Mouse (Mus musculus): ENCODE measurements around the gene Sipa1l3. TPM values are rescaled to one million over a fixed set of nuclear protein-coding genes. Genes with fewer than 3 reads are reported as not detected.

Sipa1l3 gene
- total and polyA plus RNA-seq, 3 experiments: 8.9 to 10.7 (median 9.1) TPM

- H3K36me3 ChIP-seq (ENCODE audit: control insufficient read depth, insufficient read depth, low read length): no peaks in the 10 kb centered on the region
- H3K9ac ChIP-seq (ENCODE audit: low read depth, low read length): no peak overlapping the region
- no peak overlapping the region for H3K27ac ChIP-seq
- 86% methylated on average over 7 of the region's 7 CpGs for WGBS
- DNase-seq: no peak
- intact Hi-C loops (cut with DNase I): no loop called here
- H3K79me2 ChIP-seq (replicated peaks; ENCODE audit: control insufficient read depth, insufficient read depth, low read length): no peaks in the 10 kb centered on the region
- H3K27me3 ChIP-seq (ENCODE audit: control insufficient read depth, insufficient read depth, low read length): no peaks in the 10 kb centered on the region
- no peak for TF ChIP-seq POLR2A (IDR thresholded peaks at IDR 0.05; ENCODE audit: insufficient read depth, low read depth, low read length)
- TF ChIP-seq CTCF (IDR thresholded peaks at IDR 0.05): no peak
- no peak for TF ChIP-seq EP300 (IDR thresholded peaks at IDR 0.05; ENCODE audit: insufficient read depth, low read depth, low read length)
- H3K4me3 ChIP-seq: no peak overlapping the region
- no peaks in the 10 kb centered on the region for H3K4me1 ChIP-seq (ENCODE audit: control insufficient read depth, insufficient read depth, low read length)
Measured at GRCm38 (mm10) chr7:29287481-29287880, 231.0 kb downstream of the Sipa1l3 start.

- DNase-seq: no peak
- Histone ChIP-seq H3K79me2 (replicated peaks; ENCODE audit: control insufficient read depth, insufficient read depth, low read length) (no peaks in the 10 kb centered on the region), H3K9ac (ENCODE audit: low read depth, low read length) (no peak overlapping the region), H3K36me3 (ENCODE audit: control insufficient read depth, insufficient read depth, low read length) (no peaks in the 10 kb centered on the region), H3K4me3 (no peak overlapping the region), H3K27ac (no peak overlapping the region), H3K4me1 (ENCODE audit: control insufficient read depth, insufficient read depth, low read length) (peaks cover 4% of the 10 kb centered on the region), H3K27me3 (ENCODE audit: control insufficient read depth, insufficient read depth, low read length) (no peaks in the 10 kb centered on the region)
- WGBS: 89% methylated on average over 6 of the region's 6 CpGs
- intact Hi-C loops (cut with DNase I): loop anchor here (5.0 kb wide), 1 partner anchor 37 kb away; the partner anchor contains the start of gene 2200002D01Rik
- no peak for TF ChIP-seq CTCF (IDR thresholded peaks at IDR 0.05)
- no peak for TF ChIP-seq EP300 (IDR thresholded peaks at IDR 0.05; ENCODE audit: insufficient read depth, low read depth, low read length)
- TF ChIP-seq POLR2A (IDR thresholded peaks at IDR 0.05; ENCODE audit: insufficient read depth, low read depth, low read length): no peak
Measured at GRCm38 (mm10) chr7:29284523-29284922, 233.9 kb downstream of the Sipa1l3 start.

GRCm38 (mm10) chr7:29283876-29284275 is 234.6 kb downstream of the Sipa1l3 start:
- Histone ChIP-seq H3K4me3 (no peak overlapping the region), H3K27ac (no peak overlapping the region), H3K4me1 (ENCODE audit: control insufficient read depth, insufficient read depth, low read length) (peaks cover 4% of the 10 kb centered on the region), H3K27me3 (ENCODE audit: control insufficient read depth, insufficient read depth, low read length) (no peaks in the 10 kb centered on the region), H3K9ac (ENCODE audit: low read depth, low read length) (no peak overlapping the region), H3K36me3 (ENCODE audit: control insufficient read depth, insufficient read depth, low read length) (no peaks in the 10 kb centered on the region), H3K79me2 (replicated peaks; ENCODE audit: control insufficient read depth, insufficient read depth, low read length) (no peaks in the 10 kb centered on the region)
- TF ChIP-seq EP300 (IDR thresholded peaks at IDR 0.05; ENCODE audit: insufficient read depth, low read depth, low read length) (no peak), CTCF (IDR thresholded peaks at IDR 0.05) (no peak), POLR2A (IDR thresholded peaks at IDR 0.05; ENCODE audit: insufficient read depth, low read depth, low read length) (no peak)
- intact Hi-C loops (cut with DNase I): loop anchor here (5.0 kb wide), 1 partner anchor 37 kb away; the partner anchor contains the start of gene 2200002D01Rik
- no peak for DNase-seq
- 73% methylated on average over 4 of the region's 4 CpGs for WGBS

- peaks cover 4% of the 10 kb centered on the region for H3K4me1 ChIP-seq (ENCODE audit: control insufficient read depth, insufficient read depth, low read length)
- DNase-seq: no peak
- no peaks in the 10 kb centered on the region for H3K36me3 ChIP-seq (ENCODE audit: control insufficient read depth, insufficient read depth, low read length)
- H3K4me3 ChIP-seq: peak overlapping the region; percentile 77
- intact Hi-C loops (cut with DNase I): loop anchor here (5.0 kb wide), 1 partner anchor 35 kb away; the partner anchor contains the start of gene 2200002D01Rik
- H3K79me2 ChIP-seq (replicated peaks; ENCODE audit: control insufficient read depth, insufficient read depth, low read length): no peaks in the 10 kb centered on the region
- TF ChIP-seq POLR2A (IDR thresholded peaks at IDR 0.05; ENCODE audit: insufficient read depth, low read depth, low read length) (no peak), EP300 (IDR thresholded peaks at IDR 0.05; ENCODE audit: insufficient read depth, low read depth, low read length) (no peak), CTCF (IDR thresholded peaks at IDR 0.05) (no peak)
- peak overlapping the region; percentile 85 for H3K9ac ChIP-seq (ENCODE audit: low read depth, low read length)
- WGBS: 17% methylated on average over 21 of the region's 21 CpGs
- no peaks in the 10 kb centered on the region for H3K27me3 ChIP-seq (ENCODE audit: control insufficient read depth, insufficient read depth, low read length)
- peak overlapping the region; percentile 70; the same call in 1 of the 2 replicates for H3K27ac ChIP-seq
Measured at GRCm38 (mm10) chr7:29282074-29282554, 236.3 kb downstream of the Sipa1l3 start.

- WGBS: 1% methylated on average over 80 of the region's 80 CpGs
- DNase-seq: peak; percentile 68 to 70
- intact Hi-C loops (cut with DNase I): loop anchor here (5.0 kb wide), 1 partner anchor 34 kb away; the partner anchor contains the start of gene 2200002D01Rik
- H3K79me2 ChIP-seq (replicated peaks; ENCODE audit: control insufficient read depth, insufficient read depth, low read length): no peaks in the 10 kb centered on the region
- H3K36me3 ChIP-seq (ENCODE audit: control insufficient read depth, insufficient read depth, low read length): no peaks in the 10 kb centered on the region
- no peaks in the 10 kb centered on the region for H3K27me3 ChIP-seq (ENCODE audit: control insufficient read depth, insufficient read depth, low read length)
- peak within 1 kb of the TSS; percentile 85 for H3K9ac ChIP-seq (ENCODE audit: low read depth, low read length)
- peak within 1 kb of the TSS; percentile 70 for H3K27ac ChIP-seq
- H3K4me3 ChIP-seq: peak within 1 kb of the TSS; percentile 77
- peaks cover 7% of the 10 kb centered on the region for H3K4me1 ChIP-seq (ENCODE audit: control insufficient read depth, insufficient read depth, low read length)
- TF ChIP-seq CTCF (IDR thresholded peaks at IDR 0.05) (peak; percentile 53), EP300 (IDR thresholded peaks at IDR 0.05; ENCODE audit: insufficient read depth, low read depth, low read length) (no peak)
Measured at GRCm38 (mm10) chr7:29281201-29282073, 237.0 kb downstream of the Sipa1l3 start, which contains the start of gene Spint2. Gene Spint2 (minus strand): TSS chr7:29281912.

Measured in heart, adult 2 months (tissue).